Mouse (Mus musculus) layer of hippocampus, adult 2 months (tissue): ENCODE data around the gene Cgas. TPM values are rescaled to one million over a fixed set of nuclear protein-coding genes. Genes with fewer than 3 reads are reported as not detected.
"Not testable (repeated sequence)": the region's sequence is repeated elsewhere in the genome, so short reads cannot be mapped to it uniquely, and the experiment has no call there.

Experiments used
- DNase-seq, 2 experiments: peaks; one replicate each; pipeline ENCODE4 v3.0.0; 2022; ENCODE audit warnings: low spot score in 2 of 2
- H3K27ac ChIP-seq: fragments of 200-600 bp; 2 replicates; pipeline ENCODE4 v1.8.1; 2022
- H3K4me3 ChIP-seq: fragments of 200-600 bp; 2 replicates; pipeline ENCODE4 v1.8.1; 2022; ENCODE audit warnings: mild to moderate bottlenecking
- CTCF ChIP-seq: fragments of 200-600 bp; conservative IDR thresholded peaks from 2 replicates; pipeline ENCODE4 v1.8.1; 2022; ENCODE audit warnings: antibody characterized with exemption, mild to moderate bottlenecking, moderate library complexity
- long read RNA-seq, 2 experiments: library from polyadenylated mRNA; stranded (forward); transcript quantifications; one replicate each; pipeline ENCODE4 v2.0.0; 2021; ENCODE audit warnings: borderline mapping rate in 2 of 2
- total RNA-seq, 2 experiments: library from RNA; stranded (reverse); gene quantifications; 2 replicates each; pipeline ENCODE4 v1.2.3; 2021

Gene Cgas
- under 1 TPM; 0.79 to 0.92 TPM for total RNA-seq
- long read RNA-seq, experiment 1, full-length matches to known transcripts, result 1 of 1 reads
- long read RNA-seq, experiment 1, partial matches to known transcripts, result 0 of 1 reads
- long read RNA-seq, experiment 1, other reads (novel, unspliced or antisense), result 0 of 1 reads
- long read RNA-seq, experiment 2, partial matches to known transcripts, result 0 of 2 reads
- long read RNA-seq, experiment 2, other reads (novel, unspliced or antisense), result 2 of 2 reads

GRCm38 (mm10) chr9:78442579-78443392, at the start of gene Cgas:
Gene Cgas, minus strand, starts transcription at chr9:78443237.
- peak; percentile 15 to 21 for DNase-seq
- Histone ChIP-seq H3K4me3 (peak within 1 kb of the TSS; percentile 52), H3K27ac (no peak within 1 kb of the TSS)
- no peak for TF ChIP-seq CTCF

GRCm38 (mm10) chr9:78492254-78492653, 49.2 kb upstream of the Cgas start:
- DNase-seq, result no peak
- Histone ChIP-seq H3K27ac (no peak overlapping the region), H3K4me3 (no peak overlapping the region)
- no peak for TF ChIP-seq CTCF

GRCm38 (mm10) chr9:78491169-78491568, 48.1 kb upstream of the Cgas start:
- DNase-seq, result no peak
- H3K27ac ChIP-seq, result no peak overlapping the region
- H3K4me3 ChIP-seq, result no peak overlapping the region
- TF ChIP-seq CTCF, result no peak

DNA sequence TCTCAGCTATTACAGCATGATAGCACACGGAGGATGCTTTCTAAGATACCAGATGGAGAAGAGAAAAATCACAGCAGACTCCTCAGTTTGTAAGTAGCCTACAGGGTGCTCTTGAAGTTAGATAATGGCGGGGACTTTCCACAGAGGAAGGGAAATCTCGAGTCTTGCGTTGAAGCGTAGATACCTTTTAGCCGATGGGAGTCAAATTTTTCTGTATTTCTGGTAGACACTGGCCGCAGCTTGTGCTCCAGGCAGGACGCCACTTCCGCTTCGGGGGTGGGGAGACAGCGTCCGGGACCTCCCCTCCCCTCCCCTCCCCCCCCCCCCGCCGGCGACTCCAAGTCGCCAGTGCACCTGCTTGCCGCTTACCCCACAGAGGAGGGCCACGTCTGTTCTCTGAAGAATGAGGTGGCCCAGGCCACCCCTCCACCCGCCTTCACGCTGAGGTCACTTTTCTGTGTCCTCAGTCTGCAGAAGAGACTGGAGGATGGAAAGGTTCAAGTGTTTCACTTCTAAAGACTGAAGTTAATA, 45.9 kb upstream of the Cgas start, which contains the start of gene Eef1a1:
Gene Eef1a1 (minus strand): TSS at position 262 of the 531 bp plus-strand sequence.
- peak in 1 of 2 experiments; percentile 42 for DNase-seq

DNA sequence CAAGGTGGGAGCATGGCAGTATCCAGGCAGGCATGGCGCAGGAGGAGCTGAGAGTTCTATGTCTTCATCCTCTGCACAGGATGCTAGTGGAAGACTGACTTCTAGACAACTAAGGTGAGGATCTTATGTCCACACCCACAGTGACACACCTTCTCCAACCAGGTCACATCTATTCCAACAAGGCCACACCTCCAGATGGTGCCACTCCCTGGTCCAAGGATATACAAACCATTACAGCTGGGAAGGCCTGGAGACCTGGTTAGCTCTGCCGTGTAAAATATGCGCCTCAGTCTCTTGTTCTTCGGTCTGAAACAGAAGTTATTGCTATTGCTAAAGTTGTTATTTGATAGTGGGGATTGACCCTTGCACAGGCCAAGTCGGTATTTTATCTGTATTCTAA, 45.0 kb upstream of the Cgas start:
- not testable (repeated sequence) for DNase-seq

More for the DNA sequence above, 45.9 kb upstream of the Cgas start, which contains the start of gene Eef1a1:
- Histone ChIP-seq H3K27ac (peak within 1 kb of the TSS; percentile 84), H3K4me3 (peak within 1 kb of the TSS; percentile 62)
- no peak for TF ChIP-seq CTCF

GRCm38 (mm10) chr9:78484660-78485059, 41.6 kb upstream of the Cgas start:
- TF ChIP-seq CTCF, result no peak
- H3K27ac ChIP-seq, result no peak overlapping the region
- no peak overlapping the region for H3K4me3 ChIP-seq
- no peak for DNase-seq

More for the DNA sequence above, 45.0 kb upstream of the Cgas start:
- H3K27ac ChIP-seq, H3K4me3 ChIP-seq: not testable (repeated sequence)

DNA sequence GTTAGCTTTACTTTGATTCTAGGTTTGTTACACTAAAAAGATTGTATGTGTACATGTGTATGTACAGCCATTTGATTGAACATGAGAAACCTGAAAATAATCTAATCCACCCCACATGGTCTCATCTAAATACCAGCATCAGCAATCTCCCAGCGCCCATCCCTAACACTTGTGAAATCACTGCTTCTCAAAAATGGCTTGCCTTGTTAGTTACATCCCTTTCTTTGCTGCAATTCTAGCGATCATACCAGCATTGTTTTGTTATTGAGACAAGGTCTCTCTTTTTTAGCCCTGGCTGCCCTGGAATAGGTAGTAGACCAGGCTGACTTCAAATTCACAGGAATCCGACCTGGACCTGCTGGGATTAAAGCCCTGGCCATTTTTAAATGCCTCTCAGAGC, 39.3 kb upstream of the Cgas start:
- H3K27ac ChIP-seq, result peak overlapping the region; percentile 99
- peak overlapping the region; percentile 51 for H3K4me3 ChIP-seq
- TF ChIP-seq CTCF, result no peak
- DNase-seq, result no peak

GRCm38 (mm10) chr9:78481423-78482331, 38.6 kb upstream of the Cgas start:
- H3K27ac ChIP-seq, result peak overlapping the region; percentile 99
- H3K4me3 ChIP-seq, result peak overlapping the region; percentile 98
- TF ChIP-seq CTCF, result peak; percentile 35; the same call in 1 of the 2 replicates
- DNase-seq, result peak; percentile 95 to 97

GRCm38 (mm10) chr9:78480706-78481358, 37.8 kb upstream of the Cgas start:
- peak; percentile 42 to 71 for DNase-seq
- no peak for TF ChIP-seq CTCF
- peak overlapping the region; percentile 98 for H3K4me3 ChIP-seq
- peak overlapping the region; percentile 99 for H3K27ac ChIP-seq

- peak overlapping the region; percentile 98 for H3K4me3 ChIP-seq
- H3K27ac ChIP-seq, result peak overlapping the region; percentile 99
- not testable (repeated sequence) for DNase-seq
Measured at GRCm38 (mm10) chr9:78480227-78480626, 37.2 kb upstream of the Cgas start.

DNA sequence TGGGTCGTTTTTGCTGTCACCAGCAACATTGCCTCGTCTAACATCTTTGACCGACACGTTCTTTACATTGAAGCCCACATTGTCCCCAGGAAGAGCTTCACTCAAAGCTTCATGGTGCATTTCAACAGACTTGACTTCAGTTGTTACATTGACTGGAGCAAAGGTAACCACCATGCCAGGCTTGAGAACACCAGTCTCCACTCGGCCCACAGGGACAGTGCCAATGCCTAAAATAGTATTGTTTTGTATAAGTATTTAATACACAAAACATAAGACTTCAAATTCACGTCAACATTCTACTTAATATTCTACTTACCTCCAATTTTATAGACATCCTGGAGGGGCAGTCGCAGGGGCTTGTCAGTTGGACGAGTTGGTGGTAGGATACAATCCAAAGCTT, 36.3 kb upstream of the Cgas start:
- peak overlapping the region; percentile 40 for H3K4me3 ChIP-seq
- DNase-seq, H3K27ac ChIP-seq: not testable (repeated sequence)

- H3K27ac ChIP-seq, H3K4me3 ChIP-seq, DNase-seq: not testable (repeated sequence)
Measured at GRCm38 (mm10) chr9:78478009-78478605, 35.1 kb upstream of the Cgas start.
